21 mouse cellular contexts compared by ENCODE assay signal in genomic region chr16:24062314-24062713, GRCm38 (mm10).
DNase-seq lines count a peak whose midpoint lies in the region; ATAC-seq and TF ChIP-seq lines count a peak whose summit lies in the region.
"Had no signal": no experiment of that assay in that cellular context is flagged by ENCODE, and none has a peak within 500 bp of the region (broad histone marks: within the 10 kb centered on the region; RNA-seq: fewer than 3 reads in every experiment).

No protein-coding gene starts in this region.

- WGBS in heart, postnatal 0 days, result 34% methylated on average over 5 of the region's 5 CpGs
- WGBS in liver, embryonic 16.5 days (ENCODE audit: insufficient replicate concordance), result 32% methylated on average over 5 of the region's 5 CpGs
- WGBS in intestine, embryonic 15.5 days, result 76% methylated on average over 5 of the region's 5 CpGs

- no peak overlapping the region for H3K4me3 ChIP-seq in heart, postnatal 0 days (ENCODE audit: low read depth, low read length)
- no peak overlapping the region for H3K4me3 ChIP-seq in liver, embryonic 16.5 days (ENCODE audit: low read depth, low read length)
- no peak overlapping the region for H3K4me3 ChIP-seq in intestine, embryonic 15.5 days (replicated peaks)
- H3K4me3 ChIP-seq: embryonic facial prominence, embryonic 15.5 days; forebrain, embryonic 12.5 days; heart, embryonic 10.5 days; kidney, embryonic 15.5 days; limb, embryonic 15.5 days had no signal

- H3K9me3 ChIP-seq in heart, postnatal 0 days (replicated peaks; ENCODE audit: control insufficient read depth, low read length), result no peaks in the 10 kb centered on the region
- H3K9me3 ChIP-seq in liver, embryonic 16.5 days (replicated peaks; ENCODE audit: control insufficient read depth, low read length), result no peaks in the 10 kb centered on the region
- H3K9me3 ChIP-seq in intestine, embryonic 15.5 days, result no peaks in the 10 kb centered on the region
- H3K9me3 ChIP-seq: embryonic facial prominence, embryonic 15.5 days; forebrain, embryonic 12.5 days; heart, embryonic 10.5 days; kidney, embryonic 15.5 days; limb, embryonic 15.5 days had no signal

- peaks cover 8% of the 10 kb centered on the region; the same call in 1 of the 2 replicates for H3K4me1 ChIP-seq in heart, postnatal 0 days (ENCODE audit: control insufficient read depth, insufficient read depth)
- H3K4me1 ChIP-seq in liver, embryonic 16.5 days (ENCODE audit: control insufficient read depth, low read depth, low read length), result peaks cover 12% of the 10 kb centered on the region
- H3K4me1 ChIP-seq in intestine, embryonic 15.5 days (replicated peaks), result peaks cover 8% of the 10 kb centered on the region; the same call in 1 of the 2 replicates
- H3K4me1 ChIP-seq: forebrain, embryonic 12.5 days; limb, embryonic 15.5 days had no signal

- no peaks in the 10 kb centered on the region for H3K27me3 ChIP-seq in heart, postnatal 0 days (ENCODE audit: control insufficient read depth, insufficient read depth, low read length)
- H3K27me3 ChIP-seq in liver, embryonic 16.5 days (ENCODE audit: control insufficient read depth, insufficient read depth, low read depth, low read length), result no peaks in the 10 kb centered on the region
- no peaks in the 10 kb centered on the region for H3K27me3 ChIP-seq in intestine, embryonic 15.5 days (replicated peaks)
- H3K27me3 ChIP-seq: embryonic facial prominence, embryonic 15.5 days; forebrain, embryonic 12.5 days; kidney, embryonic 15.5 days; limb, embryonic 15.5 days had no signal

- no peak overlapping the region for H3K27ac ChIP-seq in heart, postnatal 0 days (ENCODE audit: low read depth)
- no peak overlapping the region for H3K27ac ChIP-seq in liver, embryonic 16.5 days (ENCODE audit: low read length)
- no peak overlapping the region for H3K27ac ChIP-seq in intestine, embryonic 15.5 days
- H3K27ac ChIP-seq: embryonic facial prominence, embryonic 15.5 days; forebrain, embryonic 12.5 days; heart, embryonic 10.5 days; hindbrain, embryonic 14.5 days; kidney, embryonic 15.5 days; limb, embryonic 15.5 days had no signal

- TF ChIP-seq EP300 in heart, postnatal 0 days (IDR thresholded peaks at IDR 0.05; ENCODE audit: low read depth), result no peak

- TF ChIP-seq CTCF in heart, postnatal 0 days (IDR thresholded peaks at IDR 0.05; ENCODE audit: low read depth), result no peak

- H3K36me3 ChIP-seq in heart, postnatal 0 days (replicated peaks; ENCODE audit: control insufficient read depth, insufficient read depth, low read length), result no peaks in the 10 kb centered on the region
- no peaks in the 10 kb centered on the region for H3K36me3 ChIP-seq in liver, embryonic 16.5 days (ENCODE audit: control insufficient read depth, insufficient read depth)
- no peaks in the 10 kb centered on the region for H3K36me3 ChIP-seq in intestine, embryonic 15.5 days
- H3K36me3 ChIP-seq: embryonic facial prominence, embryonic 15.5 days; forebrain, embryonic 12.5 days; heart, embryonic 10.5 days; kidney, embryonic 15.5 days; limb, embryonic 15.5 days had no signal

- peak; percentile 33; the same call in 1 of the 2 replicates for ATAC-seq in heart, postnatal 0 days (ENCODE audit: insufficient read depth, low read depth)
- ATAC-seq in erythroblast, adult 5-6 weeks (replicated peaks; ENCODE audit: low FRiP score, poor library complexity, severe bottlenecking), result peak; percentile 82
- ATAC-seq in liver, embryonic 16.5 days (ENCODE audit: low read depth), result peak; percentile 74
- ATAC-seq in intestine, embryonic 15.5 days, result no peak
- ATAC-seq: intestine, embryonic 16.5 days had no signal

- H3K4me2 ChIP-seq in heart, postnatal 0 days (ENCODE audit: low read depth, low read length), result no peak overlapping the region
- no peak overlapping the region for H3K4me2 ChIP-seq in liver, embryonic 16.5 days (ENCODE audit: low read depth, low read length)
- H3K4me2 ChIP-seq in intestine, embryonic 15.5 days (replicated peaks), result no peak overlapping the region
- H3K4me2 ChIP-seq: embryonic facial prominence, embryonic 15.5 days; forebrain, embryonic 12.5 days; hindbrain, embryonic 14.5 days; kidney, embryonic 15.5 days; limb, embryonic 15.5 days had no signal

- no peak for DNase-seq in heart, postnatal 0 days (ENCODE audit: low spot score)
- DNase-seq in heart, adult 18-20 months, result no peak
- DNase-seq in c-Kit-positive CD71-positive TER-119-negative erythroid progenitor cells, embryonic 14.5 days (ENCODE audit: low read depth), result peak; percentile 24
- no peak for DNase-seq in gastrocnemius, postnatal 25 days
- no peak for DNase-seq in adrenal gland, postnatal 4 days (ENCODE audit: low spot score in 2 of 2)
- DNase-seq: B cell, adult 2 months; cerebellum, adult 9-11 months; gastrocnemius, postnatal 14 days; heart, postnatal 10 days; lung, postnatal 10 days; right cerebral cortex, adult 18-20 months had no signal

- no peak overlapping the region for H3K9ac ChIP-seq in heart, postnatal 0 days (replicated peaks; ENCODE audit: low read depth, low read length)
- no peak overlapping the region for H3K9ac ChIP-seq in liver, embryonic 16.5 days (ENCODE audit: low read depth, low read length)
- no peak overlapping the region for H3K9ac ChIP-seq in intestine, embryonic 15.5 days
- H3K9ac ChIP-seq: embryonic facial prominence, embryonic 15.5 days; forebrain, embryonic 12.5 days; hindbrain, embryonic 14.5 days; kidney, embryonic 15.5 days; limb, embryonic 15.5 days had no signal
